Mouse (Mus musculus) adrenal gland, adult 18-20 months (tissue): ENCODE results near the gene Mum1l1. TPM values are rescaled to one million over a fixed set of nuclear protein-coding genes. Genes with fewer than 3 reads are reported as not detected.
"Not testable (repeated sequence)": the region's sequence is repeated elsewhere in the genome, so short reads cannot be mapped to it uniquely, and the experiment has no call there.

Source experiments
- DNase-seq, 2 experiments: peaks; one replicate each; pipeline ENCODE4 v3.0.0; 2021 to 2022; ENCODE audit warnings: low spot score in 2 of 2
- long read RNA-seq, 2 experiments: library from polyadenylated mRNA; stranded (forward); transcript quantifications; one replicate each; pipeline ENCODE4 v2.0.0; 2021
- total RNA-seq, 2 experiments: library from RNA; stranded (reverse); gene quantifications; 1 replicate in 1 of 2; 2 replicates in 1 of 2; pipeline ENCODE4 v1.2.3; 2021

The Mum1l1 gene
- 1 to 10 TPM; 2.0 to 3.4 TPM for total RNA-seq
- long read RNA-seq, experiment 1, partial matches to known transcripts: 0 of 1 reads
- long read RNA-seq, experiment 1, other reads (novel, unspliced or antisense): 0 of 1 reads
- long read RNA-seq, experiment 2: 0 reads

DNA sequence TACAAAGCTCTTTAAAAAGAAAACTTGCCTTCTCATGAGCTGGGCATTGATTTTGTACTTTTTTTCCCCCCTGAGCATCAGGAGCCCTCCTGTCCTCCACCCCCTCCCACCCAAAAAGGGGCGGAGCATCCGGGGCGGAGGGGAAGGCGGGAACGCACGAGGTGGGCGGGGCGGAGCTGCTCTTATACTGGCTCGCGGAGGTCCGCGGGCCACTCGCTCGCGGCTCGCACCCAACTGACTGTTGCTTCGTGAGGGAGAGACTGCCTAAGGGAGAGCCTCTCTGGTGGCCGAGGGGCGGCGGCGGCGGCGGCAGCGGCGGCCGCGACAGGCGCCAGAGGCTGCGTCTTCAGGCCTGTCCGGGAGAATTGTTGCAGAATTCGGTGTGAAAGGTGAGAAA lies at the start of gene Mum1l1:
Mum1l1 (plus strand) TSS at position 214 of the 397 bp plus-strand sequence.
- DNase-seq: peak; percentile 57 to 58

- no peak for DNase-seq
Observed at GRCm38 (mm10) chrX:139178928-139179327, 30.9 kb upstream of the Mum1l1 start, which contains the start of gene 4933428M09Rik. Gene 4933428M09Rik (plus strand): TSS chrX:139179228.

- not testable (repeated sequence) for DNase-seq
Observed at GRCm38 (mm10) chrX:139191506-139191905, 18.3 kb upstream of the Mum1l1 start.

- no peak for DNase-seq
Observed at GRCm38 (mm10) chrX:139194572-139195279, 15.1 kb upstream of the Mum1l1 start.

DNA sequence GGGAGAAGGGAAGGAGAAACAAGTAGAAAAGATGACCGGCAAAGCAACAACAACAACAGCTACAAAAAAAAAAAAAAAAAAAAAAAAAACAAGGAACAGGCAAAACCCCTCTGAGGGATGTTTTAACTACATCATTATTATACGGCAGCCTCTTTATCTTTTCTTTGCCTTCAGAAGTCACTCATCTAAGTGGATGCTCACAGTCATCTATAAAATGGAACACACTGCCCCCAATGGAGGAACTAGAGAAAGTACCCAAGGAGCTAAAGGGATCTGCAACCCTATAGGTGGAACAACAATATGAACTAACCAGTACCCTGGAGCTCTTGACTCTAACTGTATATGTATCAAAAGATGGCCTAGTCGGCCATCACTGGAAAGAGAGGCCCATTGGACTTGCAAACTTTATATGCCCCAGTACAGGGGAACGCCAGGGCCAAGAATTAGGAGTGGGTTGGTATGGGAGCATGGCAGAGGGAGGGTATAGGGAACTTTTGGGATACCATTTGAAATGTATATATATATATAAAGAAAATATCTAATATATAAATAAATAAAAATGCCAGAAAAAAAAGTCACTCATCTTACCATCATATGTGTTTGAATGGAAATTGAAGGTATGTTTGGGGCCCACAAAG lies 532 bp upstream of the Mum1l1 start:
- not testable (repeated sequence) for DNase-seq

- DNase-seq: no peak
Observed at GRCm38 (mm10) chrX:139214765-139215164, 4.9 kb downstream of the Mum1l1 start.

DNA sequence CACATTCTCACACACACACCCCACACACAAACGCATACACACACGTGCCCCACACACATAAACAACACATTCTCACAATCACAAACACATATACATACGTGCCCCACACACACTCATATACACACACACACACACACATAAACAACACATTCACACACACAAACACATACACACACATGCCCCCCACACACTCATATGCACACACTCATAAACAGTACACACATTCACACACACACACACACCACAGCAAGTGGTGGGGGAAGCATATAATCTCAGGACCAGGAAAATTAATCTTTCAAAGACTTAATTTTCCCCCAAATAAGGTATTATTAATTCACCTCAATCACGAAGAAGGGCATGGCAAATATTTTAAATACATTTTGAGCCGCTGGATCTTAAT lies 6.6 kb downstream of the Mum1l1 start:
- DNase-seq: no peak

DNA sequence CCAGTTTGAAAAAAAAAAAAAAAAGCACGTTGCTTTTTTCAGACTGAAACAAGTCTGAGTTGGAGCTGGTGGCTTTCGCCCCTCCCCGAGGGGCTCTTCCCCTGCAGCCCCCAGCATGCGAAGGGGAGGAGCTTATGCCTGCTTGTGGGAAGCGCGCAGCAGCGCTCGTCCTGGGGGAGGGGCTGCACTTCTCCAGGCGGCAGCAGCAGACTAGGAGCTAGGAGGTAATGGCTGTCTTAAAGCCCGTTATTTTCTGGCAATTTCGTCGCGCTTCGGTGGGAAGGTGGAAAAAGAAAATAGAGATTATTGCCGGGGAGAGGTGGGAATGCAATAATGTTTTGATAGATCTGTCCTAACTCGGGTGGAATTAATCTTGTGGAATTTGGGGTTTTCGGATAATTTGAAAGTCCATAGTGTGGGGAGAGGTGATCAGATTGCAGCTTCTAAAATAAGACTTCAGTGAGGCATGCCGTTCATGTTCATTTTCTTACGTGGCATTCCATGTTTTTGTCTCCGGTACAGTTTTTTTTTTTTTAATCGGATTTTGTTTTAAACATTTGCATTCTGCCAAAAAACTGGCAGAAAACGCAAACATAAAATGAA lies 7.2 kb downstream of the Mum1l1 start:
- peak; percentile 14 to 22 for DNase-seq

- no peak for DNase-seq
Observed at GRCm38 (mm10) chrX:139217776-139218175, 7.9 kb downstream of the Mum1l1 start.

- peak in 1 of 2 experiments; percentile 10 for DNase-seq
Observed at GRCm38 (mm10) chrX:139219017-139219416, 9.2 kb downstream of the Mum1l1 start.

DNA sequence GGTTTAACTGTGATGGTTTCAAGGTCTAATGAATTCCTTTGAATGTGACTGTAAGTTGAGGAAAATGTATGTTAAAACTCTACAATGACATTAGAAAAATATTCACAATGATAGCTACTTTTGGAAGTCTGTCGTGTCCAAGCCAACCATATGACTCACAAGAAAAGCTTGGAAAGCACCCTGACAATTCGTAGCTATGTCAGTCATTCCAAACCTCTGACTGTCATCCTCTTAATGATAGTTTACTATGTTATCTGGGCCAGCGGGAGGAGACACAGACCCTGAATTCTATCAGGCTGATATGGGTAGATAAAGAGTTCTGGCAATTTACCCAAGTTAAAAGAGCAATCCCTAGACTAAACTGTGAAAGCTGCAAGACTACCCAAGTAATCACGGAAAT lies 11.0 kb downstream of the Mum1l1 start:
- DNase-seq: no peak

GRCm38 (mm10) chrX:139221893-139222292 lies 12.1 kb downstream of the Mum1l1 start:
- no peak for DNase-seq

GRCm38 (mm10) chrX:139231143-139231542 lies 21.3 kb downstream of the Mum1l1 start:
- peak; percentile 49 to 55 for DNase-seq

DNA sequence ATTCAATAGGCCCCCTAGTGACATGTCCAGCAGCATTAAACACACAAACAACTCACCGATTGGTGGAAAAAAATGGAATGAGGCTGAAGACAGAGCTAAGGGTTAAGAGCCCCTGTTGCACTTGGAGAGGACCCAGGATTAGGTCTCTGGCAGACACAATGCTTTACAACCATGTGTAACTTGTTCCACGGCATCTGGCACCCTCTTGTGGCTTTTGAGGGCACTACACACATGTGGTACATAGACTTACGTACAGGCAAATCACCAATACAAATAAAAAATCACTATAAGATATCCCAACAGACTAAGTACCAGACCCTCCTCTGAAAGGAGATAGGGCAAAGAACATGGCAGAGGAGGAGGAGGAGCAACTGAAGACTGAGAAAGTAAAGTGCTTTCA lies 37.5 kb downstream of the Mum1l1 start:
- no peak for DNase-seq

DNA sequence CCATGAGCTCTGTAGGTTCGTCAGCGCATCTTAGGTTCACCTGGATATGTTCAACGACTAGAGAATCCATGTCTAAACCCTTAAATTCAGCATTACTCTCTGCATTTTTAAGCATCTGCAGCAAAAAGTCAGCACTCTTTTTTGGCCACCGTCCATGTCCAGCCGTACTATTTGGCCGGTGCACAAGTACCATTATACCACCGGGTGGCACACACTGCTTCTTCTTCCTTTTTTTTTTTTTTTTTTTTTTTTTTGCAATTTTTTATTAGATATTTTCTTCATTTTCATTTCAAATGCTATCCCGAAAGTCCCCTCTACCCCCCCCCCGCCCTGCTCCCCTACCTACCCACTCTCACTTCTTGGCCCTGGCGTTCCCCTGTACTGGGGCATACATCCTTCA lies 47.2 kb downstream of the Mum1l1 start:
- no peak for DNase-seq

DNA sequence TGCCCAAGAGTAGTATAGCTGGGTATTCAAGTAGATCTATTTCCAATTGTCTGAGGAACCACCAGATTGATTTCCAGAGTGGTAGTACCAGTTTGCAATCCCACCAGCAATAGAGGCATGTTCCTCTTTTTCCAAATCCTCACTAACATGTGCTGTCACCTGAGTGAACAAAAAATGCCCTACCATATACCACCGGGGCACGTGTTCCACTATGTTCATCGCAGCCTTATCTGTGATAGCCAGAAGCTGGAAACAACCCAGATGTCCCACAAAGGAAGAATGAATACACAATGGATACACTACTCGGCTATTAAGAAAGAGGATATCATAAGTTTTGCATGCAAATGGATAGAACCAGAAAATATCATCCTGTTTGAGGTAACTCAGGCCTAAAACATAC lies 72.1 kb downstream of the Mum1l1 start:
- DNase-seq: no peak

Other genes starting within 250 kb of the Mum1l1 start
- not detected for gene Serpina7, start 124.8 kb upstream of the Mum1l1 start, total RNA-seq
- gene 4930513O06Rik, start 123.8 kb upstream of the Mum1l1 start, total RNA-seq: not detected
- not detected for gene 4933428M09Rik, start 30.8 kb upstream of the Mum1l1 start, total RNA-seq
- not detected for gene Trap1a, start 123.6 kb downstream of the Mum1l1 start, total RNA-seq